Mouse (Mus musculus): ENCODE measurements around the gene Large1.
"Not testable (repeated sequence)": the region's sequence is repeated elsewhere in the genome, so short reads cannot be mapped to it uniquely, and the experiment has no call there.

Large1 gene

GRCm38 (mm10) chr8:73295531-73295930 is 57.8 kb downstream of the Large1 start:
- DNase-seq (ENCODE audit: low spot score): no peak

DNA sequence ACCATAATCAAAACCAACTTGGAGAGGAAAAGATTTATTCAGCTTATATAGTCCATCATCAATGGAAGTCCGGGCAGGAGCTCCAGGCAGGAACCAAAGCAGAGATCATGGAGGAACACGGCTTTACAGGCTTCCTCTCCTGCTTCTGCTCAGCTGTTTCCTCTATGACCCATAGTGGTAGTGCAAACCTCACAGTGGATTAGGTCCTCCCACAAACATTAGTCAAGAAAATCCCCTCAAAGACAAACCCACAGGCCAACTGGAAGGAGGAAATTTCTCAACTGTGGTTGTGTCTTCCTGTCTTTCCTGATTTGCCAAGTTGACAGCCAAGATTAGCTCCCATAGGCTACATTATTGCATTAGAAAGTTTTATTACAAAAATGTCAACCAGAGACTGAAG is 59.7 kb downstream of the Large1 start:
- DNase-seq (ENCODE audit: low spot score): no peak

GRCm38 (mm10) chr8:73291630-73292029 is 61.7 kb downstream of the Large1 start:
- DNase-seq (ENCODE audit: low spot score): no peak

- no peak for DNase-seq (ENCODE audit: low spot score)
These were observed 62.7 kb downstream of the Large1 start for GRCm38 (mm10) chr8:73290636-73291035.

DNA sequence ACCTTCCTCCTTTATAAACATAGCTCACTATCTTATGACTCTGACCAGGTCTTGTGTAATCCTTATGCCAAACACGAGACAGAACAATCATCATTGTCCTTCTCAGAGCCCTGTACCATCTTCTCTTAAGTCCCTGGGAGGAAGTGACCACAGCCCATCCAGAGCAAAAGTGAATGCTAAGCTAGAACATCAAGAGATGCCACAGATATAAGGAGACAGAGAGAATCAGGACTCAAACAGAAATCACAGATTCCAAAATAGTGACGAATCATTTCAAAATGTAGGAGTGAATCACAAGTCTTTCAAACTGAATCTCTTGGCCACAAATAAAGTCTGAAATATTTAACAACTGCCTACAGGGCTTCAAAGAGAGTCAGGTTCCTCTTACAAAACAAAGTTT is 63.5 kb downstream of the Large1 start:
- no peak for DNase-seq (ENCODE audit: low spot score)

- DNase-seq (ENCODE audit: low spot score): peak; percentile 6
These were observed 71.3 kb downstream of the Large1 start for GRCm38 (mm10) chr8:73281996-73282395.

- no peak for DNase-seq (ENCODE audit: low spot score)
These were observed 77.3 kb downstream of the Large1 start for GRCm38 (mm10) chr8:73276015-73276414.

- DNase-seq (ENCODE audit: low spot score): not testable (repeated sequence)
These were observed 77.9 kb downstream of the Large1 start for GRCm38 (mm10) chr8:73275445-73275844.

GRCm38 (mm10) chr8:73273150-73273549 is 80.2 kb downstream of the Large1 start:
- no peak for DNase-seq (ENCODE audit: low spot score)

GRCm38 (mm10) chr8:73270991-73271390 is 82.3 kb downstream of the Large1 start:
- no peak for DNase-seq (ENCODE audit: low spot score)

DNA sequence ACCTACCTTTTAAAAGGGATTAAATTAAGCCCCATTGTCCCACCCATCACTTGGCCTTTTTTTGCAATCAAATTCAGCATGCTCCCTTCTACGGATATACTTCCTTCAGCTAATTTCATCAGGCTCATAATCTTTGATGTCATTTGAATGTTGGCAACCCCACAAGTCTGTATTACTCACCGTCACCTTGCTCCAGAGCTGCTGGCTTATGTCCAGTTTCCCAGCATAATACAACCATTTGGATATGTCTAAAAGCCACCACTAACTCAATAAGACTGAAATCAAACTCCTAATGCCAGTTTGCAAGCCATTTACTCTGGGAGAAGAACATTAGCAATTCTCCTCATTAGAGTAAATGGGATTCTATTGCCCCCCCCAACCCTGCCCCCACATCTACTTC is 95.4 kb downstream of the Large1 start:
- DNase-seq (ENCODE audit: low spot score): no peak

GRCm38 (mm10) chr8:73244186-73244585 is 109.2 kb downstream of the Large1 start:
- DNase-seq (ENCODE audit: low spot score): no peak

DNA sequence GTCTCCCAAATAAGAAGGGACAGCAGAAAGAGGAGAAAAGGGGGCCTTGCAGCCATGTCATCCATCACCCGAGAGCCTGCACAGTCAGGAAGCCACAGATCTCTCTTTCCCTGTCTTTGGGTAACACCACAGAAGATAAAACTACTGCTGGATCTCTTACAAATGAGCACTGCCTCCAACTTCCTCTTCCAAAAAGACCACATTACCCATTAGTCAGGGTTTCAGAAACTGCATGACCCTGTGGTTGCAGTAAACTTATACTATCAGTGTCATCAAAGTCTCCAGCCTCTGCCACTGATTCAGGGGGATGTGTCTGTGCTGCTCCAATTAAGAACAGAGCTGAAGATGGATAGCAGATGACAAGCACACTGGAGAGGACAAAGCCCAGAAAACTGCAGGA is 111.3 kb downstream of the Large1 start:
- no peak for DNase-seq (ENCODE audit: low spot score)

- no peak for DNase-seq (ENCODE audit: low spot score)
These were observed 119.1 kb downstream of the Large1 start for GRCm38 (mm10) chr8:73234209-73234608.

DNA sequence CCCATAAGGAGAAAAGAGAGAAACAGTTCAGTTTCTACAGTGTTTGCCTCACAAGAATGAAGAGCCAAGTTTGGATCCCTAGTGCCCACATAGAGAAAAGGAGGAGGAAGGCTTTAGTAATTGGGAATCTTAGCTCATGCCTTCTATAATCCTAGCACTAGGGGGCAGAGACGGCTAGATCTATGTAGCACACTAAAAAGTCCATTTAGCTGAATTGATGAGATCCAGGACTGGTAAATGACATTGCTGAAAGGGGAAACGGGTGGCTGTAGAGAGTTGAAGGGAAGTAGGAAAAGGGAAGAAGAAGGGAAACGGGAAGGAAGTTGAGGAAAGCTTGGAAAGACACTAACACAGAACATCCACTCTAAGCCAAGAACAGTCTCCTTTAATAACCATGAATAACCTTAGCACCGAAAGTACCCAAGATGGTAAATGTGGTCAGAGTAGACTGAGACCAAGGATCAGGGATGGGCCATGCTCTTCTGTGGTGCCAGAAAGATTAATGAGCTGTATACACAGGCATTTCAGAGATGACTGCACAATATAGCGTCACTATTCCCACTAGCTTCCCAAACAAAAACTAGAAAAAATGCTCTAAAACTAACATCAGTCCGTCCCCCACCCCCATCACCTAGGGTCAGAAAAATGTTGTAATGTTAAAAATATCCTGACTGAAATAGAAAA is 119.8 kb downstream of the Large1 start:
- no peak for DNase-seq (ENCODE audit: low spot score)

DNA sequence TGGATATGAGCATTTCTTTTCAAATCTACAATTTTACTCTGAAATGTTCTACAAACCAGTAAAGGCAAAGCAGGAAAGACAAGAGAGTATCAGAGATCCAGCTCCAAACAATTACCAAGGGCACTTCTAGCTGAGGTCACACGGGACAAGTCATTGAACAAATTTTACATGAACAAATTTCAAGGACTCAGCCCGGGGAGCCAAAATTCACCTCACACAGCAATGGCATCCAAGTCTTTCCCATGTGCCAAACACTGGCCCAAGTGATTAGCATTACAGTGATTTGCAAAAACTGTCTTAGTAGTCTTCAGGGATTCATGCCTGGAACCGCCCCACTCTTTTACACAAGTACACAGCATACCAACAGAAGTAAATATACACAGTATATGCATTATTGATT is 126.5 kb downstream of the Large1 start:
- DNase-seq (ENCODE audit: low spot score): no peak

DNA sequence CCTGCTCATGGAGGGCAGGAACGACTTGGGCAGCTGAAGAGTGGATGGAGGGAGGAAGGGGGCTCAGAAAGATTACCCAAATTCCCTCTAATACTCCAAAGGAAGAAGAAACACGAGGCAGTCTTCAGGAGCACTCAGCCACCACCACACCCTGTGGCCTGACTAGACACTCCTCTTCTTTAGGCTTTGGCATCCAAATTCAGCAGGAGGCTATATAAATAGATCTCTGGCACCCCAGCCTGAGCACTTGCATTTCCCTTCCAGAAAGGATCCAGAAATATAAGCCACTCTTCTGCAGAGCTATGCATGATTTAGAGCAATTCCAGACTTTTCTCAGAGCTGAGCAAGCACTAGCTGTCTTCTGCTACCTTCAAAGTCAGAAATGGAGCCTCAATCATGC is 127.7 kb downstream of the Large1 start:
- DNase-seq (ENCODE audit: low spot score): no peak

GRCm38 (mm10) chr8:73219178-73219811 is 134.0 kb downstream of the Large1 start:
- no peak for DNase-seq (ENCODE audit: low spot score)

- no peak for DNase-seq (ENCODE audit: low spot score)
These were observed 146.5 kb downstream of the Large1 start for GRCm38 (mm10) chr8:73206831-73207230.

DNA sequence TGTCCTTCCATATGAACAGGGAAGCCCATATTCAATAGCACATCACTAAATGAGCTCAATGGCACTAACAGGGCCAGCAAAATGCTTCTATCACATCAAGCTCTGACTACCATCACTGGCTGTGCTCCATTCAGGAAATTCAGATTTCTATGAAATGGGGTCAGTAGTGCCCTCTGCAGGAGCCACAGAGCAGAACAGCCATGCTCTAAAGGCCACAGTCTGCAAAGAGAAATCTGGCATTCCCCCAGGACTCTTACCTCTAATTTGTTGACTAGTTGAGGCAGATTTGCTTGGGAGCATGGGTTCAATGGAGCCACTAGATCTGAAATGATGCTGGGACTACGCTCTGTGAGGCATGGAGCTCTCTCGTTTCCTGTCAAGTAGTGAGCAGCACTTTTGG is 151.5 kb downstream of the Large1 start:
- no peak for DNase-seq (ENCODE audit: low spot score)

- DNase-seq (ENCODE audit: low spot score): no peak
These were observed 155.6 kb downstream of the Large1 start for GRCm38 (mm10) chr8:73197714-73198113.

DNA sequence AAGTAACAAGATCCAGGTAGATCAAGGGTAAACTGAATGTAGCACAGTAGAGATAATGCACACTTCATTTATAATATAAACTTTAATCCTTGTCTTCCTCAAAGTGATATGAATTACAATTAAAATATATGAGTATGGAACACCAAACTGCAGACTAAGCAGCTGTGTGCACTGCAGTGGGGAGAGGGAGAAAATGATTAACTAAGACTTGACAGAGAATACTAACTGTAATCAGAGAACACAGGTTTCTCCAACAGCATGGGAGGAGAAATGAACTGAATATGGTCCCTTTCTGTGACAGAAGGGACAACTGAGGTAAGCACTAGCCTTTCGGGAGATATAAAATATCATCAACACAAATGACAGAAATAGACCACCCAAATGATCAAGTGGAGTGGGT is 164.7 kb downstream of the Large1 start:
- DNase-seq (ENCODE audit: low spot score): no peak

DNA sequence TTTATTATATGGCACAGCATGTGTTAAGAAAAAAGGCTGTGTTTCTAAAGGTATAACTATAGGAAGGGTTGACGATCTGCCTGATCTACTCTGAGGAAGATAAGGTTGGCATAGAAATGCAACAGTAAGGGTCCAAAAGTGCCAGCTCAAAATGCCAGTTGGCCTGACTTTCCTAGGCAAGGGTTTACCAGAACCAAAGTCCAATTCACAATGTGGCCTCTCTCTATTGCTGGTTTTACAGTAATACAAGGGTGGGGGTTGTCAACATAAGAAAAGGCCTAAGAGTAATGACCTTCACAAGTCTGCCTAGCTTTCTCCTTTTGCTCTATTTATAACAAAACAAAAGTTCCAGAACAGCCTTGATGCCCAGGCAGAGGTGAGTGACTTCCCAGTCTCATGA is 166.0 kb downstream of the Large1 start:
- no peak for DNase-seq (ENCODE audit: low spot score)

- DNase-seq (ENCODE audit: low spot score): no peak
These were observed 174.9 kb downstream of the Large1 start for GRCm38 (mm10) chr8:73178434-73178833.

Measured in ovary, postnatal 10 days (tissue).